In the genomic region with DNA sequence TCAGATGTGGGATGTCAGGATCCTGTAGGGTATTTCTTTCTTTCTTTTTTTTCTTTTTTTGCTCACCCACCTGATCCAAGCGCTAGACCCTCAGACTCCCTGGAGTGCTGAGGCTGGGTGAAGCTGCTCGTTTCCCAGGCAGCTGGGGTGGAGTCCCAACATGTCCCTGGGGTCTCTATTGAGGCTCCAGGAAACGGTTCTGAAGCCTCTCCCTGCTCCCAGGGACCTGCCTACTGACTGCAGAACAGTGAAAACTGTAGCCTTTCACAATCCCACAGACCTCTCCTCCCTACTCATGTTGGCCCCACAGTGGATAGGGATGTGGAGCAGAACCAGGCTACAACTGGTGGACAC, we compare ENCODE assay signal across 8 mouse cellular contexts. TPM values are rescaled to one million over a fixed set of nuclear protein-coding genes. Genes with fewer than 3 reads are reported as not detected.
DNase-seq lines count a peak whose midpoint lies in the region; ATAC-seq and TF ChIP-seq lines count a peak whose summit lies in the region.

No protein-coding gene starts in this region.

- 35% methylated on average over 3 of the region's 3 CpGs for WGBS in spleen, adult 2 months
- 51% methylated on average over 3 of the region's 3 CpGs for WGBS in forebrain, postnatal 0 days
- WGBS in limb, embryonic 15.5 days = 30% methylated on average over 3 of the region's 3 CpGs
- 30% methylated on average over 3 of the region's 3 CpGs for WGBS in stomach, embryonic 16.5 days

- H3K4me2 ChIP-seq in forebrain, postnatal 0 days (ENCODE audit: low read depth) = peak overlapping the region; percentile 87
- peak overlapping the region; percentile 77 for H3K4me2 ChIP-seq in limb, embryonic 15.5 days
- peak overlapping the region; percentile 84 for H3K4me2 ChIP-seq in stomach, embryonic 16.5 days (ENCODE audit: low read depth, low read length)

- peaks cover 51% of the 10 kb centered on the region; the same call in 1 of the 2 replicates for H3K4me1 ChIP-seq in spleen, adult 2 months (ENCODE audit: control insufficient read depth, insufficient read depth, insufficient read length)
- peaks cover 32% of the 10 kb centered on the region for H3K4me1 ChIP-seq in forebrain, postnatal 0 days (ENCODE audit: insufficient read depth)
- peaks cover 69% of the 10 kb centered on the region for H3K4me1 ChIP-seq in limb, embryonic 15.5 days
- H3K4me1 ChIP-seq in stomach, embryonic 16.5 days (ENCODE audit: control insufficient read depth, insufficient read depth, low read length) = peaks cover 54% of the 10 kb centered on the region

- no peak for TF ChIP-seq POLR2A in spleen, adult 2 months (IDR thresholded peaks at IDR 0.05; ENCODE audit: low read depth, low read length)

- no peaks in the 10 kb centered on the region for H3K36me3 ChIP-seq in spleen, adult 2 months (ENCODE audit: control insufficient read depth, insufficient read depth, low read length)
- H3K36me3 ChIP-seq in forebrain, postnatal 0 days (ENCODE audit: insufficient read depth) = no peaks in the 10 kb centered on the region
- H3K36me3 ChIP-seq in limb, embryonic 15.5 days = peaks cover 21% of the 10 kb centered on the region
- 0 out of 2 replicates have a peak, but pooled peaks cover 3% of the 10 kb centered on the region for H3K36me3 ChIP-seq in stomach, embryonic 16.5 days (ENCODE audit: control insufficient read depth, insufficient read depth, low read length)

- H3K27ac ChIP-seq in spleen, adult 2 months (ENCODE audit: insufficient read depth, low read length) = no peak overlapping the region
- H3K27ac ChIP-seq in forebrain, postnatal 0 days (ENCODE audit: low read depth, low read length) = no peak overlapping the region
- peak overlapping the region; percentile 55 for H3K27ac ChIP-seq in limb, embryonic 15.5 days
- peak overlapping the region; percentile 43 for H3K27ac ChIP-seq in stomach, embryonic 16.5 days (ENCODE audit: low read length)

- 0 out of 2 replicates have a peak overlapping the region, but pooled peaks have one; percentile 63 for H3K4me3 ChIP-seq in spleen, adult 2 months (ENCODE audit: extremely low read depth, insufficient read depth, insufficient read length)
- H3K4me3 ChIP-seq in forebrain, postnatal 0 days (ENCODE audit: low read depth, low read length) = peak overlapping the region; percentile 92; the same call in 1 of the 2 replicates
- peak overlapping the region; percentile 83 for H3K4me3 ChIP-seq in limb, embryonic 15.5 days
- peak overlapping the region; percentile 97 for H3K4me3 ChIP-seq in stomach, embryonic 16.5 days (replicated peaks; ENCODE audit: low read length)

- peak overlapping the region; percentile 98 for H3K9ac ChIP-seq in forebrain, postnatal 0 days
- peak overlapping the region; percentile 95 for H3K9ac ChIP-seq in limb, embryonic 15.5 days
- peak overlapping the region; percentile 98 for H3K9ac ChIP-seq in stomach, embryonic 16.5 days (ENCODE audit: low read length)

- no peak for ATAC-seq in forebrain, postnatal 0 days
- no peak for ATAC-seq in limb, embryonic 15.5 days (ENCODE audit: insufficient number of reproducible peaks, low FRiP score, low TSS enrichment, low read depth)
- ATAC-seq in stomach, embryonic 16.5 days (ENCODE audit: insufficient read depth, low FRiP score) = no peak

- no peaks in the 10 kb centered on the region for H3K9me3 ChIP-seq in forebrain, postnatal 0 days (ENCODE audit: low read length)
- no peaks in the 10 kb centered on the region for H3K9me3 ChIP-seq in limb, embryonic 15.5 days
- H3K9me3 ChIP-seq in stomach, embryonic 16.5 days (replicated peaks; ENCODE audit: control insufficient read depth, low read length) = no peaks in the 10 kb centered on the region

- DNase-seq in spleen, adult 2 months (ENCODE audit: low read depth in 1 of 2, low spot score in 2 of 2) = no peak
- DNase-seq in spleen, postnatal 4 days (ENCODE audit: low spot score in 2 of 2) = no peak
- no peak for DNase-seq in forebrain, postnatal 0 days
- DNase-seq in frontal cortex, postnatal 25 days (ENCODE audit: low spot score in 2 of 2) = no peak
- no peak for DNase-seq in left cerebral cortex, postnatal 25 days (ENCODE audit: low spot score in 2 of 2)
- no peak for DNase-seq in right cerebral cortex, postnatal 14 days

- TF ChIP-seq CTCF in spleen, adult 2 months (IDR thresholded peaks at IDR 0.05; ENCODE audit: extremely low read depth, insufficient read depth, insufficient read length, insufficient replicate concordance) = no peak
- TF ChIP-seq CTCF in forebrain, postnatal 0 days (IDR thresholded peaks at IDR 0.05; ENCODE audit: low read depth) = no peak

- intact Hi-C loops in left cerebral cortex, postnatal 25 days (cut with DNase I) = loop anchor here (1.0 kb wide), 1 partner anchor 15 kb away; the partner anchor contains the start of gene Tssc4

- H3K27me3 ChIP-seq in spleen, adult 2 months (ENCODE audit: control insufficient read depth, insufficient read depth, low read length) = no peaks in the 10 kb centered on the region
- H3K27me3 ChIP-seq in forebrain, postnatal 0 days (ENCODE audit: insufficient read depth, low read length) = no peaks in the 10 kb centered on the region
- H3K27me3 ChIP-seq in limb, embryonic 15.5 days = no peaks in the 10 kb centered on the region
- no peaks in the 10 kb centered on the region for H3K27me3 ChIP-seq in stomach, embryonic 16.5 days (ENCODE audit: control insufficient read depth, insufficient read depth, low read length)

RNA-seq across cellular contexts. Expression of gene Cd81, which starts 2.0 kb away (rescaled TPM):
- 300 and 352 TPM in 2 replicates for polyA plus RNA-seq in spleen, adult 2 months (2012; rRNA removed)
- 349 and 423 TPM in 2 replicates for total RNA-seq in forebrain, postnatal 0 days (2014; rRNA removed)
- polyA plus RNA-seq in forebrain, postnatal 0 days (2015; fragmentation: Nextera tagmentation; extraction: Ambion mirVana) = 470 and 473 TPM in 2 replicates
- polyA plus RNA-seq in limb, embryonic 15.5 days (2015; fragmentation: Nextera tagmentation; extraction: Ambion mirVana) = 692 and 762 TPM in 2 replicates
- 638 and 686 TPM in 2 replicates for polyA plus RNA-seq in stomach, embryonic 16.5 days (2015; fragmentation: Nextera tagmentation; extraction: Ambion mirVana)
- total RNA-seq in left cerebral cortex, postnatal 25 days (2021) = 100 to 1,000 TPM; 407 to 414 TPM

RNA-seq across cellular contexts. Expression of gene Tssc4, which starts 14.5 kb away (rescaled TPM):
- polyA plus RNA-seq in spleen, adult 2 months (2012; rRNA removed) = 62.9 and 85.0 TPM in 2 replicates
- total RNA-seq in forebrain, postnatal 0 days (2014; rRNA removed) = 71.5 and 86.5 TPM in 2 replicates
- 91.8 and 101 TPM in 2 replicates for polyA plus RNA-seq in forebrain, postnatal 0 days (2015; fragmentation: Nextera tagmentation; extraction: Ambion mirVana)
- polyA plus RNA-seq in limb, embryonic 15.5 days (2015; fragmentation: Nextera tagmentation; extraction: Ambion mirVana) = 97.1 and 98.8 TPM in 2 replicates
- 75.8 and 84.7 TPM in 2 replicates for polyA plus RNA-seq in stomach, embryonic 16.5 days (2015; fragmentation: Nextera tagmentation; extraction: Ambion mirVana)
- total RNA-seq in left cerebral cortex, postnatal 25 days (2021) = 10 to 100 TPM; 40.1 to 45.4 TPM

RNA-seq across cellular contexts. Expression of gene Trpm5, which starts 39.9 kb away (rescaled TPM):
- 0.66 and 0.95 TPM in 2 replicates for polyA plus RNA-seq in spleen, adult 2 months (2012; rRNA removed)
- total RNA-seq in forebrain, postnatal 0 days (2014; rRNA removed) = 1.0 and 1.3 TPM in 2 replicates
- 1.1 and 1.2 TPM in 2 replicates for polyA plus RNA-seq in forebrain, postnatal 0 days (2015; fragmentation: Nextera tagmentation; extraction: Ambion mirVana)
- 22.1 and 22.8 TPM in 2 replicates for polyA plus RNA-seq in limb, embryonic 15.5 days (2015; fragmentation: Nextera tagmentation; extraction: Ambion mirVana)
- 18.3 and 18.5 TPM in 2 replicates for polyA plus RNA-seq in stomach, embryonic 16.5 days (2015; fragmentation: Nextera tagmentation; extraction: Ambion mirVana)
- total RNA-seq in left cerebral cortex, postnatal 25 days (2021) = not detected

RNA-seq across cellular contexts. Expression of gene Tspan32, which starts 49.7 kb away (rescaled TPM):
- polyA plus RNA-seq in spleen, adult 2 months (2012; rRNA removed) = 82.8 and 89.4 TPM in 2 replicates
- 1.4 TPM in 1 of 2 replicates, not detected in the other for total RNA-seq in forebrain, postnatal 0 days (2014; rRNA removed)
- polyA plus RNA-seq in forebrain, postnatal 0 days (2015; fragmentation: Nextera tagmentation; extraction: Ambion mirVana) = 0.53 and 0.56 TPM in 2 replicates
- 7.2 and 8.3 TPM in 2 replicates for polyA plus RNA-seq in limb, embryonic 15.5 days (2015; fragmentation: Nextera tagmentation; extraction: Ambion mirVana)
- polyA plus RNA-seq in stomach, embryonic 16.5 days (2015; fragmentation: Nextera tagmentation; extraction: Ambion mirVana) = 4.1 and 6.0 TPM in 2 replicates
- under 1 TPM in 1 of 2 experiments, not detected in 1; 0.23 TPM for total RNA-seq in left cerebral cortex, postnatal 25 days (2021)

RNA-seq across cellular contexts. Expression of gene Kcnq1, which starts 51.6 kb away (rescaled TPM):
- 1.1 and 1.2 TPM in 2 replicates for polyA plus RNA-seq in spleen, adult 2 months (2012; rRNA removed)
- 0.77 and 1.00 TPM in 2 replicates for total RNA-seq in forebrain, postnatal 0 days (2014; rRNA removed)
- polyA plus RNA-seq in forebrain, postnatal 0 days (2015; fragmentation: Nextera tagmentation; extraction: Ambion mirVana) = 1.1 and 2.0 TPM in 2 replicates
- 1.1 and 2.1 TPM in 2 replicates for polyA plus RNA-seq in limb, embryonic 15.5 days (2015; fragmentation: Nextera tagmentation; extraction: Ambion mirVana)
- 10.0 and 10.1 TPM in 2 replicates for polyA plus RNA-seq in stomach, embryonic 16.5 days (2015; fragmentation: Nextera tagmentation; extraction: Ambion mirVana)
- 1 to 10 TPM in 1 of 2 experiments, under 1 TPM in 1; 0.53 to 1.4 TPM for total RNA-seq in left cerebral cortex, postnatal 25 days (2021)

Comparison
In these comparisons a context has a peak if more than half of its experiments do, and no peak if none do; other contexts are left out.
1. H3K27ac ChIP-seq: peak in limb, embryonic 15.5 days (single experiment) and stomach, embryonic 16.5 days (single experiment); none in spleen, adult 2 months (single experiment) and forebrain, postnatal 0 days (single experiment).
2. Peak in every context shown above with its lines, with median percentiles within 50 percentile points of each other: H3K4me3 ChIP-seq, H3K4me2 ChIP-seq and H3K9ac ChIP-seq.